Mouse (Mus musculus) heart, adult 18-20 months (tissue): ENCODE measurements at regions not wholly inside any gene's neighbourhood (a gene's known extent, or its start where the extent isn't known, plus 50 kb on each side); places are given as distances from the start of the nearest gene placed in this dataset.
"Not testable (repeated sequence)": the region's sequence is repeated elsewhere in the genome, so short reads cannot be mapped to it uniquely, and the experiment has no call there.

Experiments used
- DNase-seq, 2 experiments: peaks; one replicate each; pipeline ENCODE4 v3.0.0; 2021 to 2022; ENCODE audit warnings: mixed read lengths in 1 of 2

GRCm38 (mm10) chr17:14144082-14144481, 60.0 kb downstream of the Dact2 start:
- no peak for DNase-seq

GRCm38 (mm10) chr17:14141669-14142068, 62.4 kb downstream of the Dact2 start:
- no peak for DNase-seq

GRCm38 (mm10) chr17:14140266-14140665, 63.8 kb downstream of the Dact2 start:
- DNase-seq = peak; percentile 17 to 34

GRCm38 (mm10) chr17:14138941-14139340, 65.2 kb downstream of the Dact2 start:
- DNase-seq = peak; percentile 17 to 21

GRCm38 (mm10) chr17:14136702-14137315, 67.3 kb downstream of the Dact2 start:
- DNase-seq = peak; percentile 32 to 71

- DNase-seq = no peak
These were observed 69.5 kb downstream of the Dact2 start for GRCm38 (mm10) chr17:14134604-14135003.

- DNase-seq = no peak
These were observed 70.1 kb downstream of the Dact2 start for GRCm38 (mm10) chr17:14133986-14134385.

GRCm38 (mm10) chr17:14127031-14127430, 67.7 kb upstream of the Gm7358 start:
- DNase-seq = not testable (repeated sequence)

GRCm38 (mm10) chr17:14118863-14119262, 59.5 kb upstream of the Gm7358 start:
- no peak for DNase-seq

- DNase-seq = no peak
These were observed 56.9 kb upstream of the Gm7358 start for GRCm38 (mm10) chr17:14116223-14116622.

GRCm38 (mm10) chr17:14114856-14115255, 55.5 kb upstream of the Gm7358 start:
- DNase-seq = no peak

GRCm38 (mm10) chr17:14111692-14112091, 52.4 kb upstream of the Gm7358 start:
- peak; percentile 13 to 36 for DNase-seq
